Mouse (Mus musculus): ENCODE data around the gene Csnk1g2.

Gene Csnk1g2

GRCm38 (mm10) chr10:80665459-80665858, 42.8 kb downstream of the Csnk1g2 start:
- no peak for DNase-seq (ENCODE audit: low read depth, low spot score)

DNA sequence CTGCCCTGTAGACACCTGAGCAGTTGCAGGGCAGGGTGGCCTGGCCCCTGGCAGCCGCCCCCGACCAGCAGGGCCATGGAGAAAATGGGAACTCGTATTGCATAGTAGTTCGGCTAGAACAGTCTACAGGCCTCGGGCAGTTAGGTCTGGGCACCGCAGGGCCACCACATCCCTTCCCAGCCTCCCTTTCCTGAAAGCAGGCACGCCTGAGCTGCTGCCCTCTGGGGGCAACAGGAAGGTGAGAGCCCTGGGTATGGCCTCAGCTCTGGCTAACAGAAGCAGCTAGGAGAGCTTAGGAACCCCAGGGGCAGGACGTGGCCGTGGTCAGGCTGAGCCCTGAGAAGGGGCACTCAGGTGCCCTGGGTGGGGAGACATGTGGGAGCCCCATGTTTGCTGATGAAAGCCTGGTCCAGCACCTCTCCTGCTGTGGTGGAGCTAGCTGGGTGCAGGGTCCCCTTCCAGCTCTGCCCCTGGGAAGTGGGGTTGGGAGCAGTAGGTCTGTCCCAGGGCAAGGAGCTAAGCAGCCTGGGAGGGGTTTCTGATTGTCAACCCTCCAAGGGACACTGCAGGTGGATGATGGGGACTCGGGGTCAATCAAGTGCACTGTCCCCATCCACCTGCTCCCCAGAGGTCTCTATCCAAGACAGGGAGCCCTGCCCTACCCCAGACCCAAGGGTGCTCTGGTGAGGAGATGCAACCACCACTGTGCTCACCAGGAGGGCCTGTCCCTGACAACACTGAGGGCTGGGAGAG, 43.5 kb downstream of the Csnk1g2 start:
- no peak for DNase-seq (ENCODE audit: low read depth, low spot score)

DNA sequence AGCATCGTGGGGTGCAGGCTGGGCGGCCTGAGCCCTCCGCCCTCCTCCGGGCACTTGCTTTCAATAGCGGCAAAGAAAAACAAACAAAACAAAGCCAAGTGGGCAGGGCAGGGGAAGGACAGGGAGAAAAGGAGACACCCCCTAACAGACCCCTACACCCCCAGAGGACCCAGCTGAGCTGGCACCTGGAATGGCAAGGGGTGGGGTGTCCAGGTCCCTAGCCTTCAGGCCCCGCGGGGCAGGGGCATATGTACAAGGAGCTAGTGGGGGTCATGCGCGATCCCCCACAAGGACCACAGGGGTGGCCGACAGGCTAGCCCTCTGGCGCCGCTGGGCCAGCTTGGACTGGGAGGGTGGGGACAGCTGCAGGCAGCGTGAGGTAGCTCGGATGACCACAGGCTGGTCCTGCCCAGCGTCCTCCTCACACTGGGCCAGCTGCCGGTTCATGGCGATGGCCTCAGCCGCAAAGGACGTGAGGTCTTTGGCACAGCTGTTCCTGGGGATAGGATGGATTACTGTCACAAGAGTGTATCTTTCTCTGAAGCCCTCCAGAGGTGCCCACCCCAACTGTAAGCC, 44.3 kb downstream of the Csnk1g2 start:
- DNase-seq (ENCODE audit: low read depth, low spot score), result no peak

DNA sequence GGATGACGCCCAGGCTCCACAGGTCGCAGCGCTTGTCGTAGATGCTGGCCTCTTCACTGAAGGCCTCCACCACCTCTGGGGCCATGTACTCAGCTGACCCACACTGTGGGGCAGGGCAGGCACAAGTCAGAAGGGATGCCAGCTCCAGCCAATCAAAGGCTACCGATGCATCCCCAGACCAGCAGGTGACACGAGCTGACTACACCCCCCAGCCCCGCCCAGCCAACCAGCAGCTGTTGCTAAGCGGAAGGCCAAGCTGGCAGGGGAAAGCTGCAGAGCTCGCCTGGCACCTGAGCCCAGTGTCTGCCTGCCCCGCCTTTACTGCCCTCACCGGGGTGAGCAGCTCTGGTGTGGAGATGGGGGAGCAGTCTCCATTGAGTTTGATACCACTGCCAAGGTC, 46.0 kb downstream of the Csnk1g2 start:
- DNase-seq (ENCODE audit: low read depth, low spot score), result no peak

GRCm38 (mm10) chr10:80669018-80669417, 46.4 kb downstream of the Csnk1g2 start:
- DNase-seq (ENCODE audit: low read depth, low spot score), result no peak

DNA sequence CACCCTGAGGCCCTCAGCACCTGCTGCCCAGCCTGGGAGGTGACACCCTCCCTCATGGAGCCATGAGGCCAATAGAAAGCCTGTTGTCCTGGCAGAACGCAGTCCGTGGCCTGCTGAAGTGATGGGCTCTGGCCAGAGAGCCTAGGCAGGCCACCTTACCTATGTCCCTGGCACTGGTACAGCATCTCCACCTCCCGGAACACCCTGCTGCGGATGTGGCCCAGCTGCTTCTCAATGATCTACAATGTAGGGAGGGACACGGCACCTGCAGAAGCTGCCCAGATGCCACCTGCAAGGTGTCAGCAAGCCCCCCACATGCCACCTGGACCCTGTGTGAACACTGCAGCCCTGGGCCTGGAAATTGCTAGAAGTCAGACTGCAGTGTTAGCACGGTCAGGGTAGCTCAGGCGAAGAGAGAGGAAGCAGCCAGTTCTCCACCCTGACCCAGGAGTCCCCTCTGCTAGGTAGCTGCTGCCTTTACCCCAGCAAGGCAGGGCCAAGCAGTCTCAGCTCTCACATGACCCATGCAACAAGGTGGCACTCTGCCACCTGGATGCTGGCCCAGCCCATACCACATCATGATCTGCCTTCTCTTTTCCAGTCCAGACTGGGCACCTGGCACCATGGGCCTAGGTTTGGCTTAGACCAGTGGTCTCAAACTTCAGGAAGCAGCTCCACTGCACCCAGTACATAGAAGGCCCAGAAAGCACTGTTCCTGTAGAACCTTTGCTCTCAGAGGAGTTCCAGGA, 47.3 kb downstream of the Csnk1g2 start:
- DNase-seq (ENCODE audit: low read depth, low spot score), result no peak

- DNase-seq (ENCODE audit: low read depth, low spot score), result no peak
These were observed 47.9 kb downstream of the Csnk1g2 start for GRCm38 (mm10) chr10:80670531-80670930.

DNA sequence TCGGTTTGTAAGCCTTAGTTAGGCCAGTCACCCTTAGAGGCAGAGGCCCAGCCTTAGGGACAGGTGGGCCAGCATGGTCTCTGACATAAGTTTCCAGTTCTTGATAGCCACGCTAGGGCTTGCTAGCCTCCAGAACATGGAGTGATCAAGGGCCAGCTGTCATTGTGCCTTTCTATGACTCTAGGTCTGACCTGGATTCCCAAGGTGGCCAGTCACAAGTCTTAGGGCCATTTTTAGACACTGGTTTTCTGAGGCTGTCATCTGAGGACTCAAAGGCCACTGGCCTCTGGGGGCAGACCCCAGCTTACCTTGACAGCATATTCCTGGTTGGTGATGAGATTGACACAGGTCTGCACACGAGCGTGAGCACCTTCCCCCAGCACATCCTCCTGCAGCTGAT, 48.6 kb downstream of the Csnk1g2 start:
- DNase-seq (ENCODE audit: low read depth, low spot score), result no peak

- DNase-seq (ENCODE audit: low read depth, low spot score), result no peak
These were observed 49.5 kb downstream of the Csnk1g2 start for GRCm38 (mm10) chr10:80671936-80672690.

- DNase-seq (ENCODE audit: low read depth, low spot score), result no peak
These were observed 51.1 kb downstream of the Csnk1g2 start for GRCm38 (mm10) chr10:80673690-80674089.

DNA sequence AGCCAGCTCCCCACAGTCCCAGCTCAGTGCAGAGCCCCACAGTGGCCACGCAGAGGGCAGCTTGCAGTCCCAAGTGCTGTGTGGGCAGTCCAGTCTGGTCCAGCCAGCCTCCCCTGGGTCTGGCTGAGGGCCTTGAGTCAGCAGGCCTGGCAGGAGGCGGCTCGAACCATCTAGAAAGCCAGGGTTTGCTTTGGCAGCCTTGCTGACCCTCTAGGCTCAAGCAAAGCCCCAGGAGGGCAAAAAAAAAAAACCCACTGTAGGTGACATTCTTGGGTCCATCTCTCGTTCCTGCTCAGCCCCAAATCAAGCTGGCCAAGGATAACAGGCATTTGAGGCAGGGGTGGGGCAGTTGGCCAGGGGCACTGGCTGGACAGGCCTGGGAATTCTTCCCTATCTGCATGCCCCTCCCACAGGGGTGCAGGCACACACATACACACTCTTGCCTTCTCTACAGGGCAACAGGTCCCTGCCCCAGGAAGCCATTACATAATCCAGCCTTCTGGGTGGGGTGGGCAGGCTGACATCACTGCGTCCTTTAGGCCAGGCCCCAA, 51.6 kb downstream of the Csnk1g2 start:
- no peak for DNase-seq (ENCODE audit: low read depth, low spot score)

DNA sequence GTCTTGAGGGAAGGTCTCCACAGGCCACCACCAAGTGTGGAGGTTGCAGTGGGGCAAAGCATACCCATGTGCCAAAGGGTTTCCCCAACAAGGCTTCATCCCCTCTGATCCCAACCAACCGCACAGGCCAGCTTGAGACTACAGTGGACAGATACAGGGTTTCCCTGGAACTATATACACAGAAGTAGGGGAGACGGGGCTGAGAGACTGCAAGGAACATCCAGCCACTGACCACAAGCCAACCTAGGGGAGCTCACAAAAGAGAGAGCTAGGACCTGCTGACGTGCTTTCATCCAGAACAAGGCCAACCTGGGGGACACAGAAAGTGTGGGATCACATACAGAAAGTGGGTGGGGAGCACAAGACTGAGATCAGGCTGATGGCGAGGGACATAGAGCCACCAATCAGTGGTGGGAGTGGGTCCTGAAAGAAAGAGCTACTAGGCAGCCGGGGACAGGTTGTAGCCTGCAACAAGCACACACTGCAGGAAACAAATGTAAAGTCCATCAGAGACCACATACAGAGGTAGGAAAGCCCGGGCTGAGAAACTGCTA, 52.3 kb downstream of the Csnk1g2 start:
- DNase-seq (ENCODE audit: low read depth, low spot score), result no peak

GRCm38 (mm10) chr10:80675405-80676197, 53.0 kb downstream of the Csnk1g2 start:
- DNase-seq (ENCODE audit: low read depth, low spot score), result no peak

DNA sequence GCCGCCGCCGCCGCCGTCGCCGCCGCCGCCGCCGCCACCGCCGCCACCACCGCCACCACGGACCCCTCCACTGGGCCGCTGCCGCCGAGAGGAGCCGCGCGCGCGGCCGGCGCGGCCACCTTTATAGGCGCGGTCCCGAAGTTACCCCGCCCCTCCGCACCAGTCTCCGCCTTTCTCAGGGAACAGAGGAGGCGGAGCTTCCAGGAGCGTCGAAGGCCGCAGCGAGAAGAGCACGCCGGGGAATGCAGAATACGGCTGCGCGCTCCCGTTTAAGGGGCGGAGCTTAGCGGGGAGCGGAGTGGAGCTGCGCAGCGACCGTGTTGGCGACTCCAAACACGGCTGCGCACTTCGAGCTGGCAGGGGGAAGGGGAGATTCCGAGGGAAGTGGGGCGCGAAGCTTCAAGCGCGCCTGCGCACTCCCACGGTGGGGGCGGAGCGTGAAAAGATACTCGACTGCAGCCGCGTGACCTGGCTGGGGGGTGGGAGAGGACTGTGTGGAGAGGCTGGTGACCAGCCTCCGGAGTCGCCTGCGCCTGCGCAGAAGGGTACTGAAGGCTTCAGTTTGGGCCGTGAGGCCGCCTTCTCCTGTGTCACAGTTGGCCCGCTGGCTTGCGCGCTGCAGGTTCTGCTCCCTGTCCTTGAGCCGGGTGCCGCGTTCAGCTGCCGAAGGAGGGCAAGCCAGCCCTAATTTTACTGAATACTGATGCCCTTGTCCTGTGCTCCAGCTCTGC, 53.7 kb downstream of the Csnk1g2 start:
- peak; percentile 100 for DNase-seq (ENCODE audit: low read depth, low spot score)

GRCm38 (mm10) chr10:80677128-80677875, 54.7 kb downstream of the Csnk1g2 start:
- DNase-seq (ENCODE audit: low read depth, low spot score), result no peak

DNA sequence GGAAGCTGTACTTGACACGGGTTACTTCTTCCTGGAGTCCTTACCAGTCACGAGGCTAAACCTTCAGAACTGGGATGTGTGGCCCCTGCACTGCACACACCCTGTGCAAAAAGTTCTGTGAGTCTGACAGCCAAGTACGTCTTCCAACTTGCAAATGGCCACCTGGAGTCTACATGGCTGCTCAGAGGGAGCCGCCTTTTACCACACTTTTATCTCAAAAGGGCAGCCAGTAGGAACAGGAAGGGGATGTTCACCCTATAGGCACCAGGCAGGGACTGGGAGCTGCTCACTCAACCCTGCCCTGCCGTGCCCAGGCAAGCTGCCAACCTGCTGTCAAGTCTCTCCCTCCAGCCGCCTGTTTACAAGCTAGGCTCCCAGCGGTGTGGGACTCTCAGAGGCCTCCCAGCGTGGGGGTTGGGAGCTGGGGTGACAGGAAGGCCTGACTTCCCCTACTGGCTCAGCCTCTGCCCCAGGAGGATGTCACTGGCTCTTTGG, 55.4 kb downstream of the Csnk1g2 start, which contains the start of gene Mknk2:
Gene Mknk2 (minus strand): TSS at position 171 of the 495 bp plus-strand sequence.
- peak; percentile 58 for DNase-seq (ENCODE audit: low read depth, low spot score)

DNA sequence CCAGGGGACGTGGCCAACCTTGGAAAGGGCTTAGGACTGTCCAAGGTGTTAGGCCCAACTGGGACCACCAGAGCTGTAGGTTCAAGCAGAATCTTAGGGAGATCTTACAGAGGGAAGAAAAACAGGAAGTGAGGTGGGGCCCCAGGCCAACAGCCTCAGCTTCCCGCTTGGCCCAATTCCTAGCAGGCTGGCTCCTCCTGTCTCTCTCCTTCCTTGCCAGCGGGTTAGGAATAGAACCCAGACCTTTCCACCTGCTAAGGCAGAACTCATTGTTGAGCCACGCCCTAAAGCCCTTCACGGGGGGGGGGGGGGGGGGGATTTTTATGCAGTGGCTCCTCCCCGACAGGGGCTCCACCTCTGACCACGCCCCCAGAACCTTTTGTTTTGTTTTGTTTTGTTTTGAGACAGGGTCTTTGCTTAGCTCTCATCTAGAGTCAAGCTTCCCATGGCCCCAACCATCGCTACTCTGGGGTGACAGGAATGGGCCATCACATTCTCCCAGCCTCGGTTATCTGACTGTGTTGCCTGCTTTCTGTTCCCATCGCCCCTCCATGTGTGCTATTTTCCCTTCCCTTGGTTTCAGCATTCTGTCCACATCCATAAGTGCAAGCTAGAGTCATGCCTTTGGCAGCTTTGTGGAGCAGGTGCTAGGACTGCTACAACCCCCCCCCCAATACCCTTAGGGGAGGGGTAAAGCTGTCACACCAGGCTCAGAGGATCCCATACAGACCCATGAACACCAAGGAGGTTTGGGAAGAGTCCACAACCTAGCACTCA, 56.2 kb downstream of the Csnk1g2 start:
- no peak for DNase-seq (ENCODE audit: low read depth, low spot score)
